Mouse (Mus musculus) heart, postnatal 0 days (tissue): ENCODE results near the gene Mgat4d. TPM values are rescaled to one million over a fixed set of nuclear protein-coding genes. Genes with fewer than 3 reads are reported as not detected.

Source experiments
- ATAC-seq: fragments of 200-750 bp; cut with Nextera tagmentation; 2 replicates; pipeline ENCODE4 v1.8.0; 2017; ENCODE audit warnings: low read depth, moderate number of reproducible peaks, moderate library complexity; ENCODE audit not compliant: insufficient read depth
- DNase-seq: peaks from one replicate; pipeline ENCODE4 v3.0.0-alpha.2; 2016; ENCODE audit warnings: low spot score
- H3K27ac ChIP-seq: fragments of 300-500 bp; sonication (generic); 2 replicates; pipeline ENCODE4 v1.5.1; 2014; ENCODE audit warnings: low read depth, mild to moderate bottlenecking
- H3K27me3 ChIP-seq: fragments of 300-500 bp; sonication (generic); 2 replicates; pipeline ENCODE4 v1.6.1; 2014; ENCODE audit warnings: low read length, mixed read lengths; ENCODE audit not compliant: control insufficient read depth, insufficient read depth
- H3K36me3 ChIP-seq: fragments of 300-500 bp; sonication (generic); replicated peaks from 2 replicates; pipeline ENCODE4 v1.6.1; 2014; ENCODE audit warnings: low read length, mixed read lengths; ENCODE audit not compliant: control insufficient read depth, insufficient read depth
- H3K4me1 ChIP-seq: fragments of 300-500 bp; sonication (generic); 2 replicates; pipeline ENCODE4 v1.6.1; 2014; ENCODE audit warnings: antibody characterized with exemption; ENCODE audit not compliant: control insufficient read depth, insufficient read depth
- H3K4me2 ChIP-seq: fragments of 300-500 bp; sonication (generic); 2 replicates; pipeline ENCODE4 v1.6.1; 2014; ENCODE audit warnings: low read depth, mild to moderate bottlenecking, low read length, moderate library complexity
- H3K4me3 ChIP-seq: fragments of 300-500 bp; sonication (generic); 2 replicates; pipeline ENCODE4 v1.5.1; 2014; ENCODE audit warnings: low read depth, low read length
- H3K9ac ChIP-seq: fragments of 300-500 bp; sonication (generic); replicated peaks from 2 replicates; pipeline ENCODE4 v1.6.1; 2014; ENCODE audit warnings: low read depth, low read length, mixed read lengths
- H3K9me3 ChIP-seq: fragments of 300-500 bp; sonication (generic); replicated peaks from 2 replicates; pipeline ENCODE4 v1.6.1; 2016; ENCODE audit warnings: low read length; ENCODE audit not compliant: control insufficient read depth
- CTCF ChIP-seq: IDR thresholded peaks from 2 replicates; pipeline ENCODE4 v1.5.1; 2016; ENCODE audit warnings: antibody characterized with exemption, control low read depth, low read depth
- EP300 ChIP-seq: IDR thresholded peaks from 2 replicates; pipeline ENCODE4 v1.6.1; 2016; ENCODE audit warnings: antibody characterized with exemption, low read depth
- WGBS: fragments of 180-500 bp; shearing (Covaris S2); extraction: QIAGEN DNeasy Blood & Tissue Kit; methylation state at CpG from one replicate; pipeline ENCODE4 v1.1.7; 2014; 5-methylcytosine and 5-hydroxymethylcytosine counted together
- polyA plus RNA-seq: library from polyadenylated mRNA; unstranded; fragments of >200 nt; fragmentation: Nextera tagmentation; extraction: Ambion mirVana; gene quantifications from 2 replicates; pipeline ENCODE4 v1.2.1, GENCODE M21; 2015
- total RNA-seq: library from RNA; depleted of rRNA; stranded (reverse); fragments of >200 nt; gene quantifications from 2 replicates; pipeline ENCODE4 v1.2.3, GENCODE M21; 2014; ENCODE audit warnings: low replicate concordance

Gene Mgat4d
- total and polyA plus RNA-seq, 2 experiments from 2014 or later = not detected

GRCm38 (mm10) chr8:83389316-83390005, 41.2 kb downstream of the Mgat4d start, which contains the start of gene Clgn:
Gene Clgn (plus strand): TSS chr8:83389867.
- H3K27me3 ChIP-seq = peaks cover 34% of the 10 kb centered on the region
- 4% methylated on average over 41 of the region's 41 CpGs for WGBS
- no peak for ATAC-seq

GRCm38 (mm10) chr8:83390006-83390701, 41.9 kb downstream of the Mgat4d start:
- Histone ChIP-seq H3K4me3 (peak overlapping the region; percentile 36), H3K36me3 (no peaks in the 10 kb centered on the region), H3K9ac (no peak overlapping the region), H3K9me3 (no peaks in the 10 kb centered on the region), H3K4me2 (peak overlapping the region; percentile 52), H3K27ac (no peak overlapping the region), H3K27me3 (peaks cover 34% of the 10 kb centered on the region), H3K4me1 (no peaks in the 10 kb centered on the region; the same call in 1 of the 2 replicates)
- DNase-seq (no peak), ATAC-seq (no peak)
- WGBS = 10% methylated on average over 14 of the region's 14 CpGs
- TF ChIP-seq CTCF (no peak), EP300 (no peak)

More at GRCm38 (mm10) chr8:83389316-83390005, 41.2 kb downstream of the Mgat4d start, which contains the start of gene Clgn:
- Histone ChIP-seq H3K9ac (no peak within 1 kb of the TSS), H3K4me1 (no peaks in the 10 kb centered on the region; the same call in 1 of the 2 replicates), H3K4me2 (peak within 1 kb of the TSS; percentile 52), H3K27ac (no peak within 1 kb of the TSS), H3K4me3 (peak within 1 kb of the TSS; percentile 36), H3K36me3 (no peaks in the 10 kb centered on the region), H3K9me3 (no peaks in the 10 kb centered on the region)
- TF ChIP-seq CTCF (no peak), EP300 (no peak)
- no peak for DNase-seq

- Histone ChIP-seq H3K27ac (no peak overlapping the region), H3K4me3 (no peak overlapping the region), H3K36me3 (no peaks in the 10 kb centered on the region), H3K9me3 (no peaks in the 10 kb centered on the region), H3K4me2 (no peak overlapping the region), H3K4me1 (no peaks in the 10 kb centered on the region; the same call in 1 of the 2 replicates), H3K9ac (no peak overlapping the region), H3K27me3 (peaks cover 34% of the 10 kb centered on the region)
- 58% methylated on average over 1 of the region's 1 CpGs for WGBS
- DNase-seq = no peak
- no peak for ATAC-seq
- TF ChIP-seq CTCF (no peak), EP300 (no peak)
These were observed 44.2 kb downstream of the Mgat4d start for GRCm38 (mm10) chr8:83392521-83392920.

GRCm38 (mm10) chr8:83394325-83394724, 46.1 kb downstream of the Mgat4d start:
- Histone ChIP-seq H3K9me3 (no peaks in the 10 kb centered on the region), H3K4me2 (no peak overlapping the region), H3K4me1 (no peaks in the 10 kb centered on the region; the same call in 1 of the 2 replicates), H3K9ac (no peak overlapping the region), H3K4me3 (no peak overlapping the region), H3K36me3 (no peaks in the 10 kb centered on the region), H3K27ac (no peak overlapping the region), H3K27me3 (peaks cover 19% of the 10 kb centered on the region)
- WGBS = 78% methylated on average over 5 of the region's 5 CpGs
- ATAC-seq (no peak), DNase-seq (no peak)
- TF ChIP-seq EP300 (no peak), CTCF (no peak)

- no peak for TF ChIP-seq CTCF
- TF ChIP-seq EP300 = no peak
- H3K9ac ChIP-seq = no peak overlapping the region
- H3K27ac ChIP-seq = no peak overlapping the region
- DNase-seq = no peak
- H3K4me3 ChIP-seq = no peak overlapping the region
- no peaks in the 10 kb centered on the region for H3K4me1 ChIP-seq
- no peaks in the 10 kb centered on the region for H3K9me3 ChIP-seq
- no peak overlapping the region for H3K4me2 ChIP-seq
- no peaks in the 10 kb centered on the region for H3K36me3 ChIP-seq
- ATAC-seq = no peak
- no peaks in the 10 kb centered on the region for H3K27me3 ChIP-seq
- WGBS = 79% methylated on average over 6 of the region's 6 CpGs
These were observed 48.4 kb downstream of the Mgat4d start for GRCm38 (mm10) chr8:83396680-83397079.
